Mouse (Mus musculus) lung, adult 2 months (tissue): ENCODE measurements around the gene Tgif1.

Source experiments
- CTCF ChIP-seq: fragments of 200-500 bp; IDR thresholded peaks from 2 replicates; pipeline ENCODE4 v1.5.1; 2011; ENCODE audit warnings: mild to moderate bottlenecking, low read length, control low read depth; ENCODE audit not compliant: insufficient read depth
- POLR2A ChIP-seq: fragments of 200-500 bp; IDR thresholded peaks from 2 replicates; pipeline ENCODE4 v1.6.1; 2011; ENCODE audit warnings: low read depth, mild to moderate bottlenecking, control low read depth, low read length, borderline replicate concordance; ENCODE audit errors: extremely low read depth

DNA sequence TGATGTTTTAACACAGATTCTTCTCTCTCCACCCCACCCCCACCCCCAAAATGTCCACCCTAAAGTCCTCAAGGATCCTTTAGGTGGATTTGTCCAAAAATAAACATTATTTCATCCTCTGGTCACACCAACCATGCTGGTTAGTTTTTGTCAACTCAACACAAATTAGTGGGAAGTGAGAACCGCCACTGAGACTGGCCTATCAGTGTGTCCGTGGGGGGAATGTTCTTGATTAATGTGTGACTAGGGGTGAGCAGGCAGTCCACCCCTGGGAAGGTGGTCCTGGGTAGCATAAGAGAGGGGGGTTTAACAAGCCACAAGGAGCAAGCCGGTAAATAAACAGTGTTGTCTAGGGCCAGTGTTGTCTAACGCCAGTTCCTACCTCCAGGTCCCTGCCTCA is 21.8 kb downstream of the Tgif1 start:
- TF ChIP-seq CTCF = no peak
- no peak for TF ChIP-seq POLR2A
